Mouse (Mus musculus): ENCODE data around the gene Ace3. TPM values are rescaled to one million over a fixed set of nuclear protein-coding genes. Genes with fewer than 3 reads are reported as not detected.

The Ace3 gene
- polyA plus RNA-seq, 1 experiment from 2014 or later: not detected

- no peak overlapping the region for H3K9ac ChIP-seq
- ATAC-seq (replicated peaks; ENCODE audit: low FRiP score): no peak
- no peaks in the 10 kb centered on the region for H3K27me3 ChIP-seq
- 96% methylated on average over 3 of the region's 3 CpGs for WGBS
- no peak overlapping the region for H3K27ac ChIP-seq
- H3K4me3 ChIP-seq (replicated peaks): no peak overlapping the region
- peaks cover 48% of the 10 kb centered on the region for H3K36me3 ChIP-seq
- H3K9me3 ChIP-seq (replicated peaks): no peaks in the 10 kb centered on the region
- no peaks in the 10 kb centered on the region for H3K4me1 ChIP-seq
- no peak overlapping the region for H3K4me2 ChIP-seq
Observed at GRCm38 (mm10) chr11:106045780-106046179, 51.3 kb downstream of the Ace3 start.

GRCm38 (mm10) chr11:106046584-106046983, 52.1 kb downstream of the Ace3 start:
- Histone ChIP-seq H3K4me3 (replicated peaks) (no peak overlapping the region), H3K4me2 (no peak overlapping the region), H3K4me1 (no peaks in the 10 kb centered on the region), H3K27ac (no peak overlapping the region), H3K9ac (no peak overlapping the region), H3K27me3 (no peaks in the 10 kb centered on the region), H3K36me3 (peaks cover 57% of the 10 kb centered on the region), H3K9me3 (replicated peaks) (no peaks in the 10 kb centered on the region)
- 88% methylated on average over 9 of the region's 9 CpGs for WGBS
- ATAC-seq (replicated peaks; ENCODE audit: low FRiP score): no peak

DNA sequence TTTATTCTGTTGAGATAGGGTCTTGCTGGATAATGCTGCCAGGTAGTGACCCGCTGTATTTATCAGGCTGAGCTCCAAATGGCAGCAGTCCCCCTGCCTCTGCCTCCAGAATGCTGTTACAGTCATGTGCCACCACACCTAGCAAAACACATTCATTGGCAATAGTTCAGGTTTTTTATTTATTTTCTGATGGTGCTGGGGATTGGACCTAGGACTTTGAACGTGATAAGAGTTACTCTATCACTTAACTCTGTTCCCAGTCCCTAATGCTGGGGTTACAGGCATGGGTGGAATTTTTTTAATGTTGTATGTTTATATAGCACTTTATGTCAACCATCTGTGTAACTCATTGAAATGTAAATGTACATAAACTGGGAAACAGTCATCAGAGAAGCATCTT, 59.4 kb downstream of the Ace3 start:
- WGBS: 92% methylated on average over 2 of the region's 2 CpGs
- Histone ChIP-seq H3K9ac (no peak overlapping the region), H3K27me3 (no peaks in the 10 kb centered on the region), H3K4me3 (replicated peaks) (no peak overlapping the region), H3K36me3 (peaks cover 100% of the 10 kb centered on the region), H3K4me1 (no peaks in the 10 kb centered on the region), H3K9me3 (replicated peaks) (no peaks in the 10 kb centered on the region), H3K27ac (no peak overlapping the region), H3K4me2 (no peak overlapping the region)
- ATAC-seq (replicated peaks; ENCODE audit: low FRiP score): no peak

DNA sequence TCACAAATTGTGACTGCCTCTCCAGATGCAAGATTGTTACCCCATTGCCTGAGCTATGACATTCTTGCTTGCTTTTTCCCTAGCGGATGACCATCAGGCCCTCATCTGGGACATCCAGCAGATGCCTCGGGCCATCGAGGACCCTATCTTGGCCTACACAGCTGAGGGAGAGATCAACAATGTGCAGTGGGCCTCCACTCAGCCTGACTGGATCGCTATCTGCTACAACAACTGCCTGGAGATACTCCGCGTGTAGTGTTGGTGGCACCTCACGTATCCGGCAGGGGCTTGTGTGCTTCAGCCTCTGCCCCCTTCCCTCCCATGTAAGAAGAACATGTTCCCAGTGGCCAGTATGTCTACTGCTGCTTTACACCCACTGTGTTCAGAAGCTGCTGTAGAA, 60.1 kb downstream of the Ace3 start:
- Histone ChIP-seq H3K27me3 (no peaks in the 10 kb centered on the region), H3K36me3 (peaks cover 100% of the 10 kb centered on the region), H3K9me3 (replicated peaks) (no peaks in the 10 kb centered on the region), H3K9ac (no peak overlapping the region), H3K4me1 (no peaks in the 10 kb centered on the region), H3K4me2 (no peak overlapping the region), H3K27ac (no peak overlapping the region), H3K4me3 (replicated peaks) (no peak overlapping the region)
- no peak for ATAC-seq (replicated peaks; ENCODE audit: low FRiP score)
- WGBS: 92% methylated on average over 8 of the region's 8 CpGs

Other genes starting within 250 kb of the Ace3 start
- gene Cyb561, start 41.3 kb upstream of the Ace3 start, polyA plus RNA-seq (2015; fragmentation: Nextera tagmentation; extraction: Ambion mirVana): 28.9 and 39.8 TPM in 2 replicates
- gene Ace, start 26.7 kb upstream of the Ace3 start, polyA plus RNA-seq (2015; fragmentation: Nextera tagmentation; extraction: Ambion mirVana): 9.8 and 11.1 TPM in 2 replicates
- 0.26 and 0.39 TPM in 2 replicates for gene Kcnh6, start 13.4 kb downstream of the Ace3 start, polyA plus RNA-seq (2015; fragmentation: Nextera tagmentation; extraction: Ambion mirVana)
- gene Dcaf7, start 42.2 kb downstream of the Ace3 start, polyA plus RNA-seq (2015; fragmentation: Nextera tagmentation; extraction: Ambion mirVana): 62.9 and 67.4 TPM in 2 replicates
- gene Taco1, start 71.4 kb downstream of the Ace3 start, polyA plus RNA-seq (2015; fragmentation: Nextera tagmentation; extraction: Ambion mirVana): 11.4 and 12.1 TPM in 2 replicates
- gene Map3k3, start 89.9 kb downstream of the Ace3 start, polyA plus RNA-seq (2015; fragmentation: Nextera tagmentation; extraction: Ambion mirVana): 22.1 and 24.3 TPM in 2 replicates
- gene Gm10840, start 166.2 kb downstream of the Ace3 start, polyA plus RNA-seq (2015; fragmentation: Nextera tagmentation; extraction: Ambion mirVana): not detected in 2 replicates
- 201 and 217 TPM in 2 replicates for gene Limd2, start 166.2 kb downstream of the Ace3 start, polyA plus RNA-seq (2015; fragmentation: Nextera tagmentation; extraction: Ambion mirVana)
- gene Strada, start 207.5 kb downstream of the Ace3 start, polyA plus RNA-seq (2015; fragmentation: Nextera tagmentation; extraction: Ambion mirVana): 28.6 and 31.5 TPM in 2 replicates
- gene Ccdc47, start 221.7 kb downstream of the Ace3 start, polyA plus RNA-seq (2015; fragmentation: Nextera tagmentation; extraction: Ambion mirVana): 85.4 and 89.5 TPM in 2 replicates
- gene Ddx42, start 222.3 kb downstream of the Ace3 start, polyA plus RNA-seq (2015; fragmentation: Nextera tagmentation; extraction: Ambion mirVana): 75.9 and 77.8 TPM in 2 replicates

Measured in kidney, embryonic 15.5 days (tissue).